Mouse (Mus musculus) lung, adult 2 months (tissue): ENCODE results near the gene Mfsd4b5.

Experiments used
- CTCF ChIP-seq: fragments of 200-500 bp; IDR thresholded peaks from 2 replicates; pipeline ENCODE4 v1.5.1; 2011; ENCODE audit warnings: mild to moderate bottlenecking, low read length, control low read depth; ENCODE audit not compliant: insufficient read depth
- POLR2A ChIP-seq: fragments of 200-500 bp; IDR thresholded peaks from 2 replicates; pipeline ENCODE4 v1.6.1; 2011; ENCODE audit warnings: low read depth, mild to moderate bottlenecking, control low read depth, low read length, borderline replicate concordance; ENCODE audit errors: extremely low read depth

GRCm38 (mm10) chr10:40032897-40033296, 46.5 kb upstream of the Mfsd4b5 start:
- no peak for TF ChIP-seq CTCF
- no peak for TF ChIP-seq POLR2A
